Mouse (Mus musculus) spleen, adult 18-20 months (tissue): ENCODE measurements around the gene Fgf13.

Experiments used
- DNase-seq, 2 experiments: peaks; one replicate each; pipeline ENCODE4 v3.0.0; 2022; ENCODE audit warnings: mixed read lengths in 2 of 2

Fgf13 gene

DNA sequence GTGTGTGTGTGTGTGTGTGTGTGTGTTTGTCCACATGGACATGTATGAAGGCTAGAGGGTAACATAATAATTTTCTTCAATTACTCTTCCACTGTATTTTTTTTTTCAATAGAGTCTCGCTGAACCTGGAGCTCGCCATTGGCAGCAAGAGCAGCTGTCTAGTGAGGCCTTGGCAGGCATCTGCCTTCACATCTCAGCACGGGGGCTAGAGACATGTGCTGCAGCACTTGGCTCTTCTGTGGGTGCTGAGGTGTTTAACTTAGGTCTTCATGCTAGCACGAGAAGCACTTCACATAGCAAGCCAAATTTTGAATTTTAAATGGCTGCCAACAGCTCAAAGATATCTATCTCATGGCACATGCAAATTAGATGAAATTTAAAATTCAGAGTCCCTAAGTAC lies 380.9 kb downstream of the Fgf13 start:
- DNase-seq: no peak

DNA sequence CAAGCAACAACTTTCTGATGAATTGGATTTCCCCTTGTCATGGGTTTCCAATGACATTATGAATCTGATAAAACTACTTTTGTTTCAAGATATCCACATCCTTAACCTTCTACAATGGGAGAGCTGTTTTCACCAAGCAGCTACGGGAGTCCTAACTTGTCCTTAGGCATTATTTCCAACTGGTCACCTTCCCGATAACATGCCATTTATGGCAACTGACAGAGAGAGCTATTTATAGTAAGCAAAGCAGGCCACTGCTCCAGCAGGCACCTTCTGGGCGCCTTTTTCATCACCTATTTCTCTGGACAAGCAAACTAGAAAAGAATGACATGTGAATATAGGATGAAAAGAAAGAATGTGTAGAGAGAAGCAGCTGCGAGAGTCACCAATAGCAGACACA lies 385.5 kb downstream of the Fgf13 start:
- no peak for DNase-seq

DNA sequence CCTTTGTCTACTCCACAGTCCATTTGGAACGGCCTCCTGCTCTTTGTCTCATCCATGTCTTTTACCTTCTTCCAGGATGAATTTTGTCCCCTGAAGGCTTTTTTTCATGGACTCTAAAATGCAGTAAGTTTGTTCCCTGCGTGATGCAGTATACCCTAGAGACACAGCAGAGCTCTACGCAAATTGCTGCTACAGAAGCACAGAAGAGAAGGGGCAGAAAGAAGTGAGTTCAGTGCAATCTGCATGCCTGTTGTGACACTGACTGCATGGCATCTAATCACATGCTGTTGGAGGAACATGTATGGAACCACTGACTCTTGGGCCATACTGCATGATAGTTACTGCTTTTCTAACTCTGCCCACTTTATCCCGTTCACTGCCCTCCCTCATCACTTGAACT lies 388.2 kb downstream of the Fgf13 start:
- no peak for DNase-seq

- DNase-seq: no peak
Observed at GRCm38 (mm10) chrX:59179081-59179596, 388.7 kb downstream of the Fgf13 start.

DNA sequence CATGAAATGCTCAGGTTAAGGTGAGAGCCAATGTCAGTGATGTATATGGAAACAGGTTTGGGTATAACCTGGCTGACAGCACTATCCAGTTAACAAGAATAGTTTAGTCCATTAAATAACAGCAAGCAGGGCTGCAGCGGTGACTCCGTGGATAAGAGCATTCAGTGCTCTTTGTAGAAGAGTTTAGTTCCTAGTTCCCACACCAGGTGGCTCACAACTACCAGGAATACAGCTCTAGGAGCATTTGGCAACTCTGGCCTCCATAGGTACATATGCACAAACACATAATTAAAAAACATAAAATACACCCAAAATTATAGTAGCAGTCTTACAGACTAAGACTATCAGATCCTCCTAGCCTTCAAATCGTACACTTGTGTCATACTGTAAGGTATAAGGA lies 390.2 kb downstream of the Fgf13 start:
- no peak for DNase-seq

GRCm38 (mm10) chrX:59172200-59172599 lies 395.7 kb downstream of the Fgf13 start:
- no peak for DNase-seq

DNA sequence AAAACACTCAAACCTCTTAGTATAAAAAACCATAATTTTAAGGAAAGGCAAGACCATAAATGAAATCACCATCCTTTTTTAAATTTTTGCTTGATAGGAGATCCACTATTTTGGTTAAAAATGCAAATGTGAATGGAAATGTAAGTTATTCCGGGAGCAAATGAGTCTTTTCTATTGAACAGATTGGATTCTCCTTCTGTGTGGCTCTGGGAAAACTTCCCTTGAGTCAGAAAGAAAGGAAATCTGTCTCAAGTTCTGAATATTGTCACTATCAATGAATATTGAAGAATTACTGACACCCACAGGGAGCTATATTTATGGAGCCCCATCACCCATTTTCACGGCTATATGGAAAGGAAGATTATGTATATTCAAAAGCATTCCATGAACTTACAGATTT lies 401.1 kb downstream of the Fgf13 start:
- no peak for DNase-seq

- DNase-seq: no peak
Observed at GRCm38 (mm10) chrX:59141947-59142346, 425.9 kb downstream of the Fgf13 start.

DNA sequence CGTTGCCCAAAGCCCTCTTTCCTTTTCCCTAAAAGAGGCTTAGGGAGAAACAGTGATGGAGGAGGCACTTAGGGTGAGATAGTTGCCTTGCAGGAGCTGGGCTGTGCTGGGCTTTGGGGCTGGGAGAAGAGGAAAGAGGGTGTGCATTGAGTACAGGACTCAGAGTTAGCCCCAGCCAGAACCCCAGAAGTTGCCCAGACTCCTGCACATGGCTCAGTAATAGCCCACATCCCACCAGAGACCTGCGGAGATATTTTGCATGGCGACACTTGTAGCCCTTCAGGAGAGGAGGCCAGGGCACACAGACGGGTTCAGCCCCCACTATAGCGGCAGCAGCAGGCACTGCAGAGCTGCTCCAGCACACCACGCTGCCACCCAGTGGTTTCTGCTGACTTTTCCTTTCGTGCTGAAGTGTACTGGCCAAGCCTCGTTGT lies 432.9 kb downstream of the Fgf13 start:
- DNase-seq: peak; percentile 6 to 21

DNA sequence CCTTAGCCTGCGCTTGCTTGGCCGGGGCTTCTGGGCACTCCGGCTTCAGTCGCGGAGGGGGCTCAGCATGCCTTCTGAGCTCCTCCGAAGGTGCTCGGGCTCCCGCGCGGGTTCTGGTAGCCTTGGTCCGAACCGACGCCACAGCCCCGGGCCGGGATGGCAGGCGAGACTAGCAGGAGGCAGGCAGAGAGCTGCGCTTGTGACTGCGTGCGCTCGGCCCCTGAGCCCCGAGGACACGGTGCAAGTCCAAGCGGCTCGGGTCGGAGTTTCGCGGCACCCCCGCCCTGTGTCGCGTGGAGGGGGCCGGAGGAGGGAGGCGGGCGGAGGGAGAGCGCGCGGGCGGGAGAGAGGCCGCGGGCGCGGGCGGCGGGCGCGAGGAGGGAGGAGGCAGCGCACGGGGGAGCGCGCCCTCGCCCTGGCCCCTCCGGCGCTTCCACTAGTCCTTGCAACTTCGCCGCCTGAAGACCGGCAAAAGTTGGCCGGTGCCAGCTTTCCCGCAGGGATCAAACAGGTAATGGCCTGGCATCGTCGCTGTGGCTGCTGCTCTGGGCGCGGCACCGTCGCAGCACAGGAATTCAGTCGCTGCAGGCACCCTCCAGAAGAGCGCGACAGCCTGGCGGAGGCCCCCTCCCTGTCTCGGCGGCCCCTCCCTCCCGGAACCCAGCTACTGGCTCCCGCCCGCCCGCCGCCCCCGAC lies 433.6 kb downstream of the Fgf13 start:
- DNase-seq: peak; percentile 5 to 8

DNA sequence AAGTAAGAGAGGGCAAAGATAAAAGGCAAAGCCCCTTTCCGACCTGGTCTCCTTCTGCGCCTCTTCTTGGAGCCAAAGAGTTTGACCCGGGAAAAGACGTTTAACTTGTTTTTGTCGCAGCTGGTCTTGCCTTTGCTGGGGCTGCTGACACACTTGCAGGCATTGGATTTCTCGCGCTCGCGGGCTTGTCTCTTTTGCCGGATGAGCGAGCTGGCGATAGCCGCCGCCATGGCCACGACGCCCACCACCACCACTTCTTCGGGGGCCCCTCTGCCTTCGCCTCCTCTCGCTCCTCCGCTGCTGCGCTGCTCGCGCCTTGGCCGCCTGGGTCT lies 434.1 kb downstream of the Fgf13 start:
- DNase-seq: peak in 1 of 2 experiments; percentile 3

- DNase-seq: no peak
Observed at GRCm38 (mm10) chrX:59133416-59133815, 434.5 kb downstream of the Fgf13 start.

- no peak for DNase-seq
Observed at GRCm38 (mm10) chrX:59126637-59127036, 441.2 kb downstream of the Fgf13 start.

DNA sequence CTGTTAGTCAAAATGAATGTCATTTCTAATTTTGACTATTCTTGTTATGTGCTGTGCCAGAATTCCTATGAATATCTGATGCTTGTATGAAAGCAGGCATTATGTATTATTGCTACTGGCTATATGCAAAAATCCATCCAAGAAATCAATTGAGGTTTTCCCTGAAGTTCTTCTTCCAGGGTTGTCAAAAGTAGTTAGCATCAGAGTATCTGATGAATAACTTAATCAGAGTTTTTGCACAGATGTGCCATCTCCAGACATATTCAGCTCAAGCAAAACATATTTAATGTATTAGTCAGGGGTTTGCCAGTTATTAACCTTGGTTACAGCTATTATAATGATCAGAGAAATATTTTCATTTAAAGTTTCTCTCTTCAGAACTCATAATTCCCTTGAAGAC lies 454.7 kb downstream of the Fgf13 start:
- DNase-seq: no peak

- no peak for DNase-seq
Observed at GRCm38 (mm10) chrX:59085928-59086327, 481.9 kb downstream of the Fgf13 start.

GRCm38 (mm10) chrX:59080427-59080826 lies 487.4 kb downstream of the Fgf13 start:
- DNase-seq: no peak

- DNase-seq: no peak
Observed at GRCm38 (mm10) chrX:59072083-59072482, 495.8 kb downstream of the Fgf13 start.

GRCm38 (mm10) chrX:59063157-59063556 lies 504.7 kb downstream of the Fgf13 start:
- DNase-seq: no peak

GRCm38 (mm10) chrX:59034969-59035368 lies 532.9 kb downstream of the Fgf13 start:
- no peak for DNase-seq
